Mouse (Mus musculus) heart, adult 2 months (tissue): ENCODE measurements around the gene H2-T24. TPM values are rescaled to one million over a fixed set of nuclear protein-coding genes. Genes with fewer than 3 reads are reported as not detected.

Experiments used
- DNase-seq, 2 experiments: peaks; one replicate each; pipeline ENCODE4 v3.0.0; 2021
- H3K27ac ChIP-seq: fragments of 200-600 bp; 2 replicates; pipeline ENCODE4 v1.8.1; 2022
- H3K27me3 ChIP-seq: fragments of 200-500 bp; 2 replicates; pipeline ENCODE4 v1.6.1; 2012; ENCODE audit warnings: mild to moderate bottlenecking, low read length, inconsistent platforms, mixed read lengths; ENCODE audit not compliant: control insufficient read depth, insufficient read depth
- H3K36me3 ChIP-seq: fragments of 200-500 bp; 2 replicates; pipeline ENCODE4 v1.6.1; 2012; ENCODE audit warnings: low read length, inconsistent platforms; ENCODE audit not compliant: control insufficient read depth, insufficient read depth
- H3K4me1 ChIP-seq: fragments of 200-500 bp; 2 replicates; pipeline ENCODE4 v1.6.1; 2011; ENCODE audit warnings: low read length; ENCODE audit not compliant: control insufficient read depth, insufficient read depth
- H3K4me3 ChIP-seq: fragments of 200-600 bp; 2 replicates; pipeline ENCODE4 v1.8.1; 2022
- H3K79me2 ChIP-seq: fragments of 200-500 bp; replicated peaks from 2 replicates; pipeline ENCODE4 v1.6.1; 2012; ENCODE audit warnings: mild to moderate bottlenecking, inconsistent platforms, low read length, moderate library complexity, mixed read lengths; ENCODE audit not compliant: control insufficient read depth, insufficient read depth
- H3K9ac ChIP-seq: fragments of 200-500 bp; 2 replicates; pipeline ENCODE4 v1.6.1; 2012; ENCODE audit warnings: low read depth, mild to moderate bottlenecking, control low read depth, inconsistent platforms, low read length, mixed read lengths
- CTCF ChIP-seq: fragments of 200-600 bp; IDR thresholded peaks from 2 replicates; pipeline ENCODE4 v1.8.1; 2022; ENCODE audit warnings: antibody characterized with exemption, mild to moderate bottlenecking, moderate library complexity
- EP300 ChIP-seq: fragments of 200-500 bp; IDR thresholded peaks from 2 replicates; pipeline ENCODE4 v1.6.1; 2011; ENCODE audit warnings: low read depth, low read length, control low read depth; ENCODE audit not compliant: insufficient read depth
- POLR2A ChIP-seq: fragments of 200-500 bp; IDR thresholded peaks from 2 replicates; pipeline ENCODE4 v1.6.1; 2011; ENCODE audit warnings: mild to moderate bottlenecking, low read depth, low read length, control low read depth; ENCODE audit not compliant: insufficient read depth
- WGBS: fragments of 180-500 bp; shearing (Covaris S2); methylation state at CpG from one replicate; pipeline ENCODE4 v1.1.7; 2018; 5-methylcytosine and 5-hydroxymethylcytosine counted together
- intact Hi-C: fragments of 180-260 bp; cut with DNase I; formaldehyde crosslinking; loops from one replicate; pipeline ENCODE4 v1.15.1; 2025
- microRNA-seq, 2 experiments: library from miRNA; unstranded; fragments of <30 nt; microRNA quantifications; one replicate each; pipeline ENCODE4 v1.2.0; 2021
- polyA plus RNA-seq: library from polyadenylated mRNA; depleted of rRNA; stranded (reverse); fragments of >200 nt; gene quantifications from 2 replicates; pipeline ENCODE4 v1.2.3, GENCODE M21; 2012; rRNA removed
- total RNA-seq, 2 experiments: library from RNA; stranded (reverse); gene quantifications; 2 replicates each; pipeline ENCODE4 v1.2.3; 2021

H2-T24 gene
- total and polyA plus RNA-seq, 3 experiments = 4.3 to 9.6 (median 7.5) TPM

GRCm38 (mm10) chr17:35967621-35968020 lies 52.7 kb downstream of the H2-T24 start:
- no peak overlapping the region for H3K27ac ChIP-seq
- intact Hi-C loops = no loop called here
- H3K4me3 ChIP-seq = no peak overlapping the region
- H3K36me3 ChIP-seq = no peaks in the 10 kb centered on the region
- H3K79me2 ChIP-seq = peaks cover 1% of the 10 kb centered on the region; the same call in 1 of the 2 replicates
- no peaks in the 10 kb centered on the region for H3K27me3 ChIP-seq
- TF ChIP-seq CTCF = no peak
- TF ChIP-seq POLR2A = no peak
- no peak for TF ChIP-seq EP300
- H3K9ac ChIP-seq = no peak overlapping the region
- 77% methylated on average over 2 of the region's 2 CpGs for WGBS
- H3K4me1 ChIP-seq = peaks cover 9% of the 10 kb centered on the region
- DNase-seq = no peak

- WGBS = 86% methylated on average over 10 of the region's 10 CpGs
- H3K9ac ChIP-seq = no peak overlapping the region
- no peaks in the 10 kb centered on the region; the same call in 1 of the 2 replicates for H3K79me2 ChIP-seq
- no peak for DNase-seq
- no peak overlapping the region for H3K27ac ChIP-seq
- no peak overlapping the region for H3K4me3 ChIP-seq
- H3K36me3 ChIP-seq = no peaks in the 10 kb centered on the region
- no peaks in the 10 kb centered on the region for H3K27me3 ChIP-seq
- no peak for TF ChIP-seq CTCF
- TF ChIP-seq EP300 = no peak
- no peak for TF ChIP-seq POLR2A
- intact Hi-C loops = no loop called here
- H3K4me1 ChIP-seq = no peaks in the 10 kb centered on the region; the same call in 1 of the 2 replicates
Observed at GRCm38 (mm10) chr17:35963279-35963678, 57.1 kb downstream of the H2-T24 start.

DNA sequence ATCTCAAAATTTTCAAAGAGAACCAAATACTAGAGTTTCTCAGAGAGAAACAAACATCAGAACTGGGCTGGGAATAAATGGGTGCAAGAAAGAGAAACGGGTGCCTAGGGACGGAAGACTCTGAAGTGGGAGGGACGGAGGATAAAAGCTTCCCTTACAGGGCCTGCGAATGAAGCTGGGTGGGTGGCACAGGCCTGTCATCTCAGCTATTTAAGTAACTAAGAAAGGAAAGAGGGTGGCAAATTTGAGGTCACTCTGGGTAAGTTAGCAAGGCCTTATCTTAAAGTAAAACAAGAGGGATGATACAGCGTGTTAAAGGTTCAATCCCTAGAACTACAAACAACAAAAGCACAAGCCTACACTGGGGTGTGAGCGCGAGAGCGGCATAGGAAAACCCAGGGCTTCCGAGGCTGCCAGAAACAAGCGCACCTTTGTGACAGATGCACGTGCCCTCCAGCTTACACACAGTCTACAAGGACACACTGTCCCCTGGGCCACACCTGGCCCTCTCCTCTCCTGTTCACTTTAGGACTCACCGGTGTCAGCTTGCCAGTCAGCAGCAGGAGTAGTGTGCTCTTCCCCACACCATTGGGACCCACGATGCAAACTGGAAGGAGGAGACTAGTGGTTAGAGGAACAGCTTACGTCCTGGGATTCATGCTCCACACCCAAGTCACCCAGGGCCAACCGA lies 61.7 kb downstream of the H2-T24 start:
- WGBS = 94% methylated on average over 15 of the region's 15 CpGs
- no peak for DNase-seq
- Histone ChIP-seq H3K9ac (no peak overlapping the region), H3K36me3 (no peaks in the 10 kb centered on the region), H3K27me3 (no peaks in the 10 kb centered on the region), H3K4me3 (no peak overlapping the region), H3K27ac (no peak overlapping the region), H3K4me1 (no peaks in the 10 kb centered on the region), H3K79me2 (no peaks in the 10 kb centered on the region)
- TF ChIP-seq CTCF (no peak), POLR2A (no peak), EP300 (no peak)
- intact Hi-C loops = no loop called here

Small RNA genes within 50 kb of the gene (microRNA-seq; reads per million reads assigned to microRNA genes)
- 34.4 to 63.4 reads per million in 2 experiments for gene Mir877

Other genes with a start within 250 kb of the H2-T24 start
- gene Ier3, start 198.9 kb downstream of the H2-T24 start, total RNA-seq = 10 to 100 TPM; 15.6 to 37.0 TPM
- gene Ier3, start 198.9 kb downstream of the H2-T24 start, polyA plus RNA-seq = 30.9 and 33.1 TPM in 2 replicates
- gene Flot1, start 197.3 kb downstream of the H2-T24 start, total RNA-seq = 100 to 1,000 TPM; 133 to 148 TPM
- 138 and 144 TPM in 2 replicates for gene Flot1, start 197.3 kb downstream of the H2-T24 start, polyA plus RNA-seq
- 10 to 100 TPM; 83.0 to 90.1 TPM for gene Tubb5, start 182.3 kb downstream of the H2-T24 start, total RNA-seq
- 108 and 134 TPM in 2 replicates for gene Tubb5, start 182.3 kb downstream of the H2-T24 start, polyA plus RNA-seq
- 10 to 100 TPM; 13.2 to 13.3 TPM for gene Mdc1, start 179.0 kb downstream of the H2-T24 start, total RNA-seq
- gene Mdc1, start 179.0 kb downstream of the H2-T24 start, polyA plus RNA-seq = 4.2 and 8.3 TPM in 2 replicates
- 1 to 10 TPM; 1.8 TPM for gene Nrm, start 159.2 kb downstream of the H2-T24 start, total RNA-seq
- 5.3 and 5.6 TPM in 2 replicates for gene Nrm, start 159.2 kb downstream of the H2-T24 start, polyA plus RNA-seq
- 10 to 100 TPM; 12.8 to 18.6 TPM for gene Ppp1r18, start 155.0 kb downstream of the H2-T24 start, total RNA-seq
- 18.9 and 21.3 TPM in 2 replicates for gene Ppp1r18, start 155.0 kb downstream of the H2-T24 start, polyA plus RNA-seq
- 10 to 100 TPM; 19.3 to 20.3 TPM for gene Dhx16, start 140.7 kb downstream of the H2-T24 start, total RNA-seq
- 27.7 and 38.0 TPM in 2 replicates for gene Dhx16, start 140.7 kb downstream of the H2-T24 start, polyA plus RNA-seq
- 100 to 1,000 TPM in 1 of 2 experiments, 10 to 100 TPM in 1; 99.4 to 116 TPM for gene 2310061I04Rik, start 123.1 kb downstream of the H2-T24 start, total RNA-seq
- 164 and 176 TPM in 2 replicates for gene 2310061I04Rik, start 123.1 kb downstream of the H2-T24 start, polyA plus RNA-seq
- 1 to 10 TPM; 6.0 TPM for gene Atat1, start 110.5 kb downstream of the H2-T24 start, total RNA-seq
- gene Atat1, start 110.5 kb downstream of the H2-T24 start, polyA plus RNA-seq = 22.0 and 24.3 TPM in 2 replicates
- gene Mrps18b, start 104.2 kb downstream of the H2-T24 start, total RNA-seq = 10 to 100 TPM; 50.9 to 56.2 TPM
- gene Mrps18b, start 104.2 kb downstream of the H2-T24 start, polyA plus RNA-seq = 76.0 and 99.7 TPM in 2 replicates
- gene Ppp1r10, start 104.1 kb downstream of the H2-T24 start, total RNA-seq = 10 to 100 TPM; 26.4 to 40.9 TPM
- gene Ppp1r10, start 104.1 kb downstream of the H2-T24 start, polyA plus RNA-seq = 18.1 and 18.7 TPM in 2 replicates
- 10 to 100 TPM; 63.0 to 75.2 TPM for gene Abcf1, start 50.8 kb downstream of the H2-T24 start, total RNA-seq
- gene Abcf1, start 50.8 kb downstream of the H2-T24 start, polyA plus RNA-seq = 54.5 and 59.6 TPM in 2 replicates
- gene Gnl1, start 40.7 kb downstream of the H2-T24 start, total RNA-seq = 10 to 100 TPM; 27.4 to 35.6 TPM
- gene Gnl1, start 40.7 kb downstream of the H2-T24 start, polyA plus RNA-seq = 17.0 and 18.2 TPM in 2 replicates
- gene Prr3, start 40.3 kb downstream of the H2-T24 start, total RNA-seq = 1 to 10 TPM; 3.9 to 4.3 TPM
- 6.8 and 7.6 TPM in 2 replicates for gene Prr3, start 40.3 kb downstream of the H2-T24 start, polyA plus RNA-seq
- gene H2-T23, start 12.3 kb upstream of the H2-T24 start, total RNA-seq = 10 to 100 TPM; 27.3 to 34.1 TPM
- gene H2-T23, start 12.3 kb upstream of the H2-T24 start, polyA plus RNA-seq = 43.4 and 46.4 TPM in 2 replicates
- 10 to 100 TPM in 1 of 2 experiments, 1 to 10 TPM in 1; 7.4 to 10.6 TPM for gene H2-T22, start 22.2 kb upstream of the H2-T24 start, total RNA-seq
- 23.4 and 23.8 TPM in 2 replicates for gene H2-T22, start 22.2 kb upstream of the H2-T24 start, polyA plus RNA-seq
- not detected for gene Gm6034, start 22.4 kb upstream of the H2-T24 start, total RNA-seq
- gene Gm6034, start 22.4 kb upstream of the H2-T24 start, polyA plus RNA-seq = not detected in 2 replicates
- 1 to 10 TPM; 3.5 to 4.4 TPM for gene Gm11127, start 37.8 kb upstream of the H2-T24 start, total RNA-seq
- not detected in 2 replicates for gene Gm11127, start 37.8 kb upstream of the H2-T24 start, polyA plus RNA-seq
- under 1 TPM in 1 of 2 experiments, not detected in 1; 0.23 TPM for gene Gm19684, start 101.1 kb upstream of the H2-T24 start, total RNA-seq
- gene Gm19684, start 101.1 kb upstream of the H2-T24 start, polyA plus RNA-seq = 0.16 and 0.41 TPM in 2 replicates
- not detected for gene Gm7030, start 108.9 kb upstream of the H2-T24 start, total RNA-seq
- gene Gm7030, start 108.9 kb upstream of the H2-T24 start, polyA plus RNA-seq = not detected in 2 replicates
- under 1 TPM in 1 of 2 experiments, not detected in 1; 0.29 TPM for gene Gm8909, start 148.0 kb upstream of the H2-T24 start, total RNA-seq
- not detected in 2 replicates for gene Gm8909, start 148.0 kb upstream of the H2-T24 start, polyA plus RNA-seq
- gene H2-T3, start 169.7 kb upstream of the H2-T24 start, total RNA-seq = not detected
- gene H2-T3, start 169.7 kb upstream of the H2-T24 start, polyA plus RNA-seq = not detected in 2 replicates
- gene Rpp21, start 237.5 kb upstream of the H2-T24 start, total RNA-seq = 10 to 100 TPM; 35.5 to 43.8 TPM
- 49.8 and 59.1 TPM in 2 replicates for gene Rpp21, start 237.5 kb upstream of the H2-T24 start, polyA plus RNA-seq